Mouse (Mus musculus) cortical plate, adult 2 months (tissue): ENCODE data around the gene Adamtsl2. TPM values are rescaled to one million over a fixed set of nuclear protein-coding genes. Genes with fewer than 3 reads are reported as not detected.

Experiments used
- H3K27ac ChIP-seq: fragments of 200-500 bp; 2 replicates; pipeline ENCODE4 v1.5.1; 2012; ENCODE audit warnings: low read length, control low read depth, inconsistent platforms; ENCODE audit not compliant: insufficient read depth
- H3K4me1 ChIP-seq: fragments of 200-500 bp; 2 replicates; pipeline ENCODE4 v1.6.1; 2011; ENCODE audit warnings: low read length; ENCODE audit not compliant: control insufficient read depth, insufficient read depth
- H3K4me3 ChIP-seq: fragments of 200-500 bp; 2 replicates; pipeline ENCODE4 v1.5.1; 2011; ENCODE audit warnings: mild to moderate bottlenecking, low read length, control low read depth; ENCODE audit not compliant: insufficient read depth
- CTCF ChIP-seq: fragments of 200-500 bp; IDR thresholded peaks from 2 replicates; pipeline ENCODE4 v1.5.1; 2011; ENCODE audit warnings: mild to moderate bottlenecking, control low read depth, low read length; ENCODE audit not compliant: insufficient read depth; ENCODE audit errors: extremely low read depth
- POLR2A ChIP-seq: fragments of 200-500 bp; IDR thresholded peaks from 2 replicates; pipeline ENCODE4 v1.6.1; 2011; ENCODE audit warnings: mild to moderate bottlenecking, low read length, control low read depth; ENCODE audit not compliant: insufficient read depth; ENCODE audit errors: extremely low read depth
- polyA plus RNA-seq: library from polyadenylated mRNA; depleted of rRNA; stranded (reverse); fragments of >200 nt; gene quantifications from 2 replicates; pipeline ENCODE4 v1.2.3, GENCODE M21; 2012

The Adamtsl2 gene
- polyA plus RNA-seq, 1 experiment: 32.0 TPM

DNA sequence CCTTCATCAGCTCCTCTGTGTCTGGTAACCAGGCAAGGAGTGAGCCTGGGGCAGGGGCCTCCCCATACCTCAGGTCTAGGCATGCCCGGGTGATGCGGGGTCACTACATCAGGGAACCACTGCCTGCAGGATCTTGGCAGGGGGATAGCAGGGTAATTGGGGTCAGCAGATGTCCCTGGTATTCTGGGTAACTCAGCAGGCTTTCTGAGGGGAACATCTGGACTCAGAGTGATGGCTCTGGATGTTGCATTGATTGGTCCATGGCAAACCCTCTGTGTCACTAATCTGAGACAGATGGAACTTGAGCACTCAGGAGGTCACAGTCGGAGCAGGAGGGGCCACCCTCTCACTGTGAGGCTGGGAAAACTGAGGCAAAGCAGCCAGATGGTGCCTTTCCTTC is 27.6 kb downstream of the Adamtsl2 start:
- Histone ChIP-seq H3K4me3 (no peak overlapping the region), H3K27ac (no peak overlapping the region), H3K4me1 (peaks cover 14% of the 10 kb centered on the region)
- TF ChIP-seq CTCF: no peak
- TF ChIP-seq POLR2A: no peak

- Histone ChIP-seq H3K4me3 (no peak overlapping the region), H3K4me1 (peaks cover 8% of the 10 kb centered on the region), H3K27ac (no peak overlapping the region)
- no peak for TF ChIP-seq POLR2A
- TF ChIP-seq CTCF: no peak
These were observed 29.0 kb downstream of the Adamtsl2 start for GRCm38 (mm10) chr2:27108144-27108543.

GRCm38 (mm10) chr2:27109052-27109451 is 29.9 kb downstream of the Adamtsl2 start:
- peaks cover 2% of the 10 kb centered on the region for H3K4me1 ChIP-seq

GRCm38 (mm10) chr2:27112585-27112984 is 33.4 kb downstream of the Adamtsl2 start:
- H3K27ac ChIP-seq: no peak overlapping the region
- H3K4me1 ChIP-seq: no peaks in the 10 kb centered on the region; the same call in 1 of the 2 replicates
- no peak overlapping the region for H3K4me3 ChIP-seq
- TF ChIP-seq CTCF (no peak), POLR2A (no peak)

More at GRCm38 (mm10) chr2:27109052-27109451, 29.9 kb downstream of the Adamtsl2 start:
- TF ChIP-seq CTCF: no peak
- H3K27ac ChIP-seq: no peak overlapping the region
- no peak overlapping the region for H3K4me3 ChIP-seq

- TF ChIP-seq CTCF: no peak
- TF ChIP-seq POLR2A: no peak
- no peak overlapping the region for H3K4me3 ChIP-seq
- no peaks in the 10 kb centered on the region; the same call in 1 of the 2 replicates for H3K4me1 ChIP-seq
- H3K27ac ChIP-seq: no peak overlapping the region
These were observed 35.0 kb downstream of the Adamtsl2 start for GRCm38 (mm10) chr2:27114169-27114568.

- Histone ChIP-seq H3K4me3 (no peak overlapping the region), H3K27ac (no peak overlapping the region)
- TF ChIP-seq CTCF (no peak), POLR2A (no peak)
These were observed 39.3 kb downstream of the Adamtsl2 start for GRCm38 (mm10) chr2:27118452-27118851.

GRCm38 (mm10) chr2:27119766-27120165 is 40.6 kb downstream of the Adamtsl2 start:
- peaks cover 4% of the 10 kb centered on the region; the same call in 1 of the 2 replicates for H3K4me1 ChIP-seq
- TF ChIP-seq CTCF (no peak), POLR2A (no peak)
- no peak overlapping the region for H3K27ac ChIP-seq

More at GRCm38 (mm10) chr2:27118452-27118851, 39.3 kb downstream of the Adamtsl2 start:
- peaks cover 4% of the 10 kb centered on the region; the same call in 1 of the 2 replicates for H3K4me1 ChIP-seq

GRCm38 (mm10) chr2:27120241-27120641 is 41.1 kb downstream of the Adamtsl2 start:
- no peak overlapping the region for H3K4me3 ChIP-seq
- H3K4me1 ChIP-seq: peaks cover 4% of the 10 kb centered on the region; the same call in 1 of the 2 replicates
- TF ChIP-seq POLR2A (no peak), CTCF (no peak)
- H3K27ac ChIP-seq: no peak overlapping the region

More at GRCm38 (mm10) chr2:27119766-27120165, 40.6 kb downstream of the Adamtsl2 start:
- no peak overlapping the region for H3K4me3 ChIP-seq

GRCm38 (mm10) chr2:27121626-27122355 is 42.6 kb downstream of the Adamtsl2 start:
- Histone ChIP-seq H3K4me1 (peaks cover 4% of the 10 kb centered on the region; the same call in 1 of the 2 replicates), H3K27ac (no peak overlapping the region), H3K4me3 (no peak overlapping the region)
- TF ChIP-seq POLR2A (no peak), CTCF (no peak)

GRCm38 (mm10) chr2:27122578-27122977 is 43.4 kb downstream of the Adamtsl2 start:
- Histone ChIP-seq H3K27ac (no peak overlapping the region), H3K4me1 (peaks cover 4% of the 10 kb centered on the region; the same call in 1 of the 2 replicates), H3K4me3 (no peak overlapping the region)
- TF ChIP-seq POLR2A (no peak), CTCF (no peak)
